Mouse (Mus musculus): ENCODE measurements at regions not wholly inside any gene's neighbourhood (a gene's known extent, or its start where the extent isn't known, plus 50 kb on each side); places are given as distances from the start of the nearest gene placed in this dataset.

- TF ChIP-seq CTCF (IDR thresholded peaks at IDR 0.05; ENCODE audit: borderline replicate concordance, insufficient read depth, low read depth, low read length) (no peak), POLR2A (IDR thresholded peaks at IDR 0.05; ENCODE audit: borderline replicate concordance, insufficient read depth, low read length) (no peak)
These were observed 53.2 kb upstream of the Rph3a start for GRCm38 (mm10) chr5:121062930-121063584.

Data from cerebellum, adult 2 months (tissue).